Mouse (Mus musculus) midbrain, embryonic 11.5 days (tissue): ENCODE measurements at regions not wholly inside any gene's neighbourhood (a gene's known extent, or its start where the extent isn't known, plus 50 kb on each side); places are given as distances from the start of the nearest gene placed in this dataset.

Source experiments
- ATAC-seq: fragments of 200-750 bp; cut with Nextera tagmentation; 2 replicates; pipeline ENCODE4 v1.8.0; 2017; ENCODE audit warnings: moderate TSS enrichment, moderate library complexity; ENCODE audit not compliant: low FRiP score
- DNase-seq: peaks from one replicate; pipeline ENCODE4 v3.0.0; 2015; ENCODE audit warnings: low spot score; ENCODE audit errors: missing footprints
- H3K27ac ChIP-seq: fragments of 300-500 bp; sonication (generic); 2 replicates; pipeline ENCODE4 v1.5.1; 2014; ENCODE audit warnings: low read depth, low read length
- H3K27me3 ChIP-seq: fragments of 300-500 bp; sonication (generic); 2 replicates; pipeline ENCODE4 v1.6.1; 2014; ENCODE audit warnings: mild to moderate bottlenecking, low read length, moderate library complexity, mixed read lengths; ENCODE audit not compliant: control insufficient read depth, insufficient read depth
- H3K36me3 ChIP-seq: fragments of 300-500 bp; sonication (generic); 2 replicates; pipeline ENCODE4 v1.6.1; 2014; ENCODE audit warnings: mild to moderate bottlenecking, low read length, moderate library complexity, mixed read lengths; ENCODE audit not compliant: control insufficient read depth, insufficient read depth
- H3K4me1 ChIP-seq: fragments of 300-500 bp; sonication (generic); 2 replicates; pipeline ENCODE4 v1.6.1; 2014; ENCODE audit warnings: low read length; ENCODE audit not compliant: control insufficient read depth, insufficient read depth
- H3K4me2 ChIP-seq: fragments of 300-500 bp; sonication (generic); 2 replicates; pipeline ENCODE4 v1.6.1; 2014; ENCODE audit warnings: mild to moderate bottlenecking, moderate library complexity
- H3K4me3 ChIP-seq: fragments of 300-500 bp; sonication (generic); 2 replicates; pipeline ENCODE4 v1.5.1; 2014; ENCODE audit warnings: low read depth, low read length
- H3K9ac ChIP-seq: fragments of 300-500 bp; sonication (generic); 2 replicates; pipeline ENCODE4 v1.6.1; 2014; ENCODE audit warnings: low read length
- H3K9me3 ChIP-seq: fragments of 300-500 bp; sonication (generic); 2 replicates; pipeline ENCODE4 v1.6.1; 2016; ENCODE audit warnings: low read length; ENCODE audit not compliant: control insufficient read depth
- WGBS: fragments of 180-500 bp; shearing (Covaris S2); extraction: QIAGEN DNeasy Blood & Tissue Kit; methylation state at CpG from one replicate; pipeline ENCODE4 v1.1.7; 2014; 5-methylcytosine and 5-hydroxymethylcytosine counted together

DNA sequence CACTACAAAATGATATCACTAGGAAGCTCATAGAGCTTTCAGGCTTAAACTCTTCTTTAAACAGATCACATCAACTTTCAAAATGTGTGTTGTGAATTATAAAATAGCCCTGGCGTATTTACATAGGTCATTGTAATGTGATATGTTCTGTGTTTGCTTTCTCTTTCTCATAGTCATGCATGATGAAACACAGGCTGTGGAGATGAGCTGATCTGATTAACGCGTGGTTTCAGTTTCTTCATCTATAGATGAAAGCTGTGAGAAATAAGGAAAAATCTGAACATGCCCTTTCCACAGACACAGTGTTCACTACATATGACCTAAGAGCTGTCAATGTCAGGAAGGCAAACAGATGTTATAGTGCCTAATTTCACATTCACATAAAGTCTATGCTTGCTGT lies 658.6 kb upstream of the Ccdc54 start:
- Histone ChIP-seq H3K27ac (no peak overlapping the region), H3K36me3 (no peaks in the 10 kb centered on the region), H3K4me1 (no peaks in the 10 kb centered on the region), H3K9ac (no peak overlapping the region), H3K9me3 (no peaks in the 10 kb centered on the region), H3K4me3 (no peak overlapping the region), H3K27me3 (no peaks in the 10 kb centered on the region), H3K4me2 (no peak overlapping the region)
- WGBS, result 91% methylated on average over 3 of the region's 3 CpGs
- DNase-seq (peak; percentile 14), ATAC-seq (no peak)

GRCm38 (mm10) chr16:51229570-51229969 lies 638.6 kb upstream of the Ccdc54 start:
- H3K4me3 ChIP-seq, result no peak overlapping the region
- peak; percentile 77 for DNase-seq
- no peak overlapping the region for H3K27ac ChIP-seq
- no peaks in the 10 kb centered on the region for H3K27me3 ChIP-seq
- no peaks in the 10 kb centered on the region for H3K36me3 ChIP-seq
- 90% methylated on average over 6 of the region's 6 CpGs for WGBS
- no peaks in the 10 kb centered on the region for H3K9me3 ChIP-seq
- H3K9ac ChIP-seq, result no peak overlapping the region
- no peaks in the 10 kb centered on the region for H3K4me1 ChIP-seq
- ATAC-seq, result no peak
- H3K4me2 ChIP-seq, result no peak overlapping the region
